Mouse (Mus musculus): ENCODE results near the gene Tmco4.

DNA sequence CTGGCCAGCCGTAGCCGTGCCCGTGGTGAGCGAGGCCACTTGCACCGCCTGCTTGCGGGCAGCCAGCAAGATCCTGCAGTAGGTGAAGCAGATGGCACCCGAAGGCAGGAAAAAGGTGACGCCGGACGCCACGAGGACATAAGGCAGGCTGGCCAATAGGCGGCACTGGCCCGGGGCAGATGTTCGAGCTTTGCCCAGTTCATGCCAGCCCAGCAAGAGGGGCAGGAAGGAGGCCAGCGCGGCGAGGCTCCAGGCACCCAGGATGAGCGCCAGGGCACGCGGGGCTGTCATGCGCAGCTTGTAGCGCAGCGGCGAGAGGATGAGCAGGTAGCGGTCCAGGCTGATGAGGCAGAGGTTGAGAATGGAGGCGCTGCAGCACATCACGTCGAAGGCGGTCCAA is 101.4 kb downstream of the Tmco4 start:
- no peak for TF ChIP-seq EP300 (IDR thresholded peaks at IDR 0.05; ENCODE audit: low read depth)
- no peak for TF ChIP-seq CTCF (IDR thresholded peaks at IDR 0.05; ENCODE audit: low read depth)
